Mouse (Mus musculus): ENCODE results near the gene Abl2. TPM values are rescaled to one million over a fixed set of nuclear protein-coding genes. Genes with fewer than 3 reads are reported as not detected.

Gene Abl2
- polyA plus RNA-seq, 2 experiments = 6.9 to 10.9 TPM

- peaks cover 10% of the 10 kb centered on the region; the same call in 1 of the 2 replicates for H3K36me3 ChIP-seq (ENCODE audit: control insufficient read depth, insufficient read depth, low read length)
- H3K9me3 ChIP-seq (ENCODE audit: control insufficient read depth, low read length) = no peaks in the 10 kb centered on the region
- no peak overlapping the region for H3K4me3 ChIP-seq (replicated peaks; ENCODE audit: low read length)
- ATAC-seq (ENCODE audit: low FRiP score, low read depth) = no peak
- 75% methylated on average over 4 of the region's 4 CpGs for WGBS
- no peak overlapping the region for H3K9ac ChIP-seq (ENCODE audit: low read depth, low read length, severe bottlenecking)
- H3K4me2 ChIP-seq (replicated peaks; ENCODE audit: low read depth, low read length, severe bottlenecking) = no peak overlapping the region
- H3K27ac ChIP-seq (replicated peaks; ENCODE audit: low read depth, low read length) = no peak overlapping the region
- H3K27me3 ChIP-seq (ENCODE audit: control insufficient read depth, insufficient read depth, low read length) = no peaks in the 10 kb centered on the region
- peaks cover 12% of the 10 kb centered on the region for H3K4me1 ChIP-seq (ENCODE audit: control insufficient read depth, insufficient read depth, low read length)
- no peak for TF ChIP-seq POLR2A (IDR thresholded peaks at IDR 0.05; ENCODE audit: borderline replicate concordance, extremely low read depth, insufficient read depth, insufficient read length)
- DNase-seq (ENCODE audit: low spot score) = no peak
Observed at GRCm38 (mm10) chr1:156620292-156620909, 61.8 kb downstream of the Abl2 start.

GRCm38 (mm10) chr1:156620951-156621350 is 62.4 kb downstream of the Abl2 start:
- no peaks in the 10 kb centered on the region for H3K9me3 ChIP-seq (ENCODE audit: control insufficient read depth, low read length)
- DNase-seq (ENCODE audit: low spot score) = no peak
- no peak overlapping the region for H3K27ac ChIP-seq (replicated peaks; ENCODE audit: low read depth, low read length)
- 73% methylated on average over 3 of the region's 3 CpGs for WGBS
- TF ChIP-seq POLR2A (IDR thresholded peaks at IDR 0.05; ENCODE audit: borderline replicate concordance, extremely low read depth, insufficient read depth, insufficient read length) = no peak
- H3K9ac ChIP-seq (ENCODE audit: low read depth, low read length, severe bottlenecking) = no peak overlapping the region
- H3K27me3 ChIP-seq (ENCODE audit: control insufficient read depth, insufficient read depth, low read length) = no peaks in the 10 kb centered on the region
- no peak overlapping the region for H3K4me3 ChIP-seq (replicated peaks; ENCODE audit: low read length)
- peaks cover 14% of the 10 kb centered on the region; the same call in 1 of the 2 replicates for H3K36me3 ChIP-seq (ENCODE audit: control insufficient read depth, insufficient read depth, low read length)
- H3K4me1 ChIP-seq (ENCODE audit: control insufficient read depth, insufficient read depth, low read length) = peaks cover 7% of the 10 kb centered on the region
- H3K4me2 ChIP-seq (replicated peaks; ENCODE audit: low read depth, low read length, severe bottlenecking) = no peak overlapping the region
- no peak for ATAC-seq (ENCODE audit: low FRiP score, low read depth)

GRCm38 (mm10) chr1:156624231-156624630 is 65.6 kb downstream of the Abl2 start:
- Histone ChIP-seq H3K27me3 (ENCODE audit: control insufficient read depth, insufficient read depth, low read length) (no peaks in the 10 kb centered on the region), H3K9me3 (ENCODE audit: control insufficient read depth, low read length) (no peaks in the 10 kb centered on the region), H3K9ac (ENCODE audit: low read depth, low read length, severe bottlenecking) (no peak overlapping the region), H3K4me3 (replicated peaks; ENCODE audit: low read length) (no peak overlapping the region), H3K4me2 (replicated peaks; ENCODE audit: low read depth, low read length, severe bottlenecking) (no peak overlapping the region), H3K4me1 (ENCODE audit: control insufficient read depth, insufficient read depth, low read length) (no peaks in the 10 kb centered on the region), H3K27ac (replicated peaks; ENCODE audit: low read depth, low read length) (no peak overlapping the region), H3K36me3 (ENCODE audit: control insufficient read depth, insufficient read depth, low read length) (peaks cover 21% of the 10 kb centered on the region; the same call in 1 of the 2 replicates)
- 73% methylated on average over 1 of the region's 1 CpGs for WGBS
- no peak for ATAC-seq (ENCODE audit: low FRiP score, low read depth)
- TF ChIP-seq POLR2A (IDR thresholded peaks at IDR 0.05; ENCODE audit: borderline replicate concordance, extremely low read depth, insufficient read depth, insufficient read length) = no peak
- no peak for DNase-seq (ENCODE audit: low spot score)

GRCm38 (mm10) chr1:156626729-156627128 is 68.1 kb downstream of the Abl2 start:
- TF ChIP-seq POLR2A (IDR thresholded peaks at IDR 0.05; ENCODE audit: borderline replicate concordance, extremely low read depth, insufficient read depth, insufficient read length) = no peak
- Histone ChIP-seq H3K4me3 (replicated peaks; ENCODE audit: low read length) (no peak overlapping the region), H3K4me2 (replicated peaks; ENCODE audit: low read depth, low read length, severe bottlenecking) (no peak overlapping the region), H3K27me3 (ENCODE audit: control insufficient read depth, insufficient read depth, low read length) (no peaks in the 10 kb centered on the region), H3K9ac (ENCODE audit: low read depth, low read length, severe bottlenecking) (no peak overlapping the region), H3K9me3 (ENCODE audit: control insufficient read depth, low read length) (no peaks in the 10 kb centered on the region), H3K27ac (replicated peaks; ENCODE audit: low read depth, low read length) (no peak overlapping the region), H3K36me3 (ENCODE audit: control insufficient read depth, insufficient read depth, low read length) (peaks cover 45% of the 10 kb centered on the region), H3K4me1 (ENCODE audit: control insufficient read depth, insufficient read depth, low read length) (no peaks in the 10 kb centered on the region)
- DNase-seq (ENCODE audit: low spot score) = no peak
- 83% methylated on average over 4 of the region's 4 CpGs for WGBS
- ATAC-seq (ENCODE audit: low FRiP score, low read depth) = no peak

- Histone ChIP-seq H3K27ac (replicated peaks; ENCODE audit: low read depth, low read length) (no peak overlapping the region), H3K9me3 (ENCODE audit: control insufficient read depth, low read length) (no peaks in the 10 kb centered on the region), H3K4me2 (replicated peaks; ENCODE audit: low read depth, low read length, severe bottlenecking) (no peak overlapping the region), H3K4me3 (replicated peaks; ENCODE audit: low read length) (no peak overlapping the region), H3K27me3 (ENCODE audit: control insufficient read depth, insufficient read depth, low read length) (no peaks in the 10 kb centered on the region), H3K4me1 (ENCODE audit: control insufficient read depth, insufficient read depth, low read length) (no peaks in the 10 kb centered on the region), H3K36me3 (ENCODE audit: control insufficient read depth, insufficient read depth, low read length) (peaks cover 69% of the 10 kb centered on the region), H3K9ac (ENCODE audit: low read depth, low read length, severe bottlenecking) (no peak overlapping the region)
- DNase-seq (ENCODE audit: low spot score) = no peak
- ATAC-seq (ENCODE audit: low FRiP score, low read depth) = no peak
- WGBS = 90% methylated on average over 8 of the region's 8 CpGs
- no peak for TF ChIP-seq POLR2A (IDR thresholded peaks at IDR 0.05; ENCODE audit: borderline replicate concordance, extremely low read depth, insufficient read depth, insufficient read length)
Observed at GRCm38 (mm10) chr1:156629984-156630383, 71.4 kb downstream of the Abl2 start.

Data from limb, embryonic 14.5 days (tissue).